ENCODE assay signal across 29 mouse cellular contexts in genomic region chr8:106132356-106132755, GRCm38 (mm10). TPM values are rescaled to one million over a fixed set of nuclear protein-coding genes. Genes with fewer than 3 reads are reported as not detected.
"Had no signal": no experiment of that assay in that cellular context is flagged by ENCODE, and none has a peak within 500 bp of the region (broad histone marks: within the 10 kb centered on the region; RNA-seq: fewer than 3 reads in every experiment).

No protein-coding gene starts in this region.

- H3K4me2 ChIP-seq: heart, embryonic 11.5 days; heart, embryonic 13.5 days; heart, embryonic 15.5 days; hindbrain, embryonic 15.5 days; kidney, embryonic 15.5 days; limb, embryonic 13.5 days; limb, embryonic 15.5 days; liver, embryonic 11.5 days had no signal

- H3K4me3 ChIP-seq: gastrocnemius, adult 2 months; heart, embryonic 13.5 days; heart, embryonic 15.5 days; hindbrain, embryonic 15.5 days; kidney, embryonic 15.5 days; limb, embryonic 13.5 days; limb, embryonic 15.5 days had no signal

- H3K9ac ChIP-seq: heart, embryonic 13.5 days; heart, embryonic 15.5 days; hindbrain, embryonic 15.5 days; kidney, embryonic 15.5 days; limb, embryonic 13.5 days; limb, embryonic 15.5 days; liver, embryonic 14.5 days had no signal

- H3K9me3 ChIP-seq: heart, embryonic 13.5 days; heart, embryonic 15.5 days; hindbrain, embryonic 15.5 days; kidney, embryonic 15.5 days; limb, embryonic 13.5 days; limb, embryonic 15.5 days had no signal

- DNase-seq: gastrocnemius, adult 2 months; gastrocnemius, postnatal 10 days; gastrocnemius, postnatal 25 days; heart, adult 18-20 months; kidney, adult 11 months; kidney, adult 2 months; kidney, adult 9 months; kidney, postnatal 14 days; kidney, postnatal 36 days; layer of hippocampus, adult 9-11 months; layer of hippocampus, postnatal 36 days; left cerebral cortex, postnatal 4 days had no signal

- ATAC-seq: hindbrain, postnatal 0 days; intestine, embryonic 16.5 days had no signal

- H3K27ac ChIP-seq: gastrocnemius, adult 2 months; heart, embryonic 13.5 days; heart, embryonic 15.5 days; hindbrain, embryonic 15.5 days; hindbrain, postnatal 0 days; kidney, embryonic 15.5 days; kidney, postnatal 0 days; limb, embryonic 13.5 days; limb, embryonic 15.5 days; liver, embryonic 14.5 days had no signal

RNA-seq across cellular contexts. Expression of gene Esrp2, which starts 4.4 kb away (rescaled TPM):
- total RNA-seq: gastrocnemius, adult 2 months; hematopoietic stem cell, adult 5-6 weeks; layer of hippocampus, postnatal 14 days; layer of hippocampus, postnatal 36 days; left cerebral cortex, adult 18-20 months; left cerebral cortex, postnatal 10 days; left cerebral cortex, postnatal 25 days; left cerebral cortex, postnatal 4 days had no signal
